Mouse (Mus musculus): ENCODE results near the gene Abcc8. TPM values are rescaled to one million over a fixed set of nuclear protein-coding genes. Genes with fewer than 3 reads are reported as not detected.

Abcc8 gene
- polyA plus RNA-seq, 1 experiment from 2014 or later = 0.49 TPM

GRCm38 (mm10) chr7:46128196-46128595 is 51.6 kb downstream of the Abcc8 start:
- WGBS = 64% methylated on average over 7 of the region's 7 CpGs
- H3K27ac ChIP-seq (ENCODE audit: low read depth, low read length) = no peak overlapping the region
- peaks cover 2% of the 10 kb centered on the region; the same call in 1 of the 2 replicates for H3K4me1 ChIP-seq (ENCODE audit: control insufficient read depth, insufficient read depth, low read length)

GRCm38 (mm10) chr7:46125340-46125739 is 54.5 kb downstream of the Abcc8 start:
- H3K4me1 ChIP-seq (ENCODE audit: control insufficient read depth, insufficient read depth, low read length) = no peaks in the 10 kb centered on the region
- H3K27ac ChIP-seq (ENCODE audit: low read depth, low read length) = no peak overlapping the region
- H3K36me3 ChIP-seq (ENCODE audit: control insufficient read depth, insufficient read depth, low read length) = no peaks in the 10 kb centered on the region
- ATAC-seq (ENCODE audit: low FRiP score) (no peak), DNase-seq (ENCODE audit: low spot score, missing footprints) (no peak)
- H3K4me2 ChIP-seq = no peak overlapping the region
- H3K4me3 ChIP-seq (ENCODE audit: low read depth, low read length) = no peak overlapping the region
- H3K9ac ChIP-seq (ENCODE audit: low read length) = no peak overlapping the region
- 81% methylated on average over 11 of the region's 11 CpGs for WGBS
- H3K9me3 ChIP-seq (ENCODE audit: control insufficient read depth, low read length) = no peaks in the 10 kb centered on the region
- no peaks in the 10 kb centered on the region; the same call in 1 of the 2 replicates for H3K27me3 ChIP-seq (ENCODE audit: control insufficient read depth, insufficient read depth, low read length)

More at GRCm38 (mm10) chr7:46128196-46128595, 51.6 kb downstream of the Abcc8 start:
- Histone ChIP-seq H3K36me3 (ENCODE audit: control insufficient read depth, insufficient read depth, low read length) (no peaks in the 10 kb centered on the region), H3K9ac (ENCODE audit: low read length) (no peak overlapping the region), H3K4me2 (no peak overlapping the region), H3K4me3 (ENCODE audit: low read depth, low read length) (no peak overlapping the region), H3K27me3 (ENCODE audit: control insufficient read depth, insufficient read depth, low read length) (no peaks in the 10 kb centered on the region; the same call in 1 of the 2 replicates), H3K9me3 (ENCODE audit: control insufficient read depth, low read length) (no peaks in the 10 kb centered on the region)
- no peak for DNase-seq (ENCODE audit: low spot score, missing footprints)
- 0 out of 2 replicates have a peak, but pooled peaks have one; percentile 58 for ATAC-seq (ENCODE audit: low FRiP score)

- H3K9ac ChIP-seq (ENCODE audit: low read length) = no peak overlapping the region
- no peak for DNase-seq (ENCODE audit: low spot score, missing footprints)
- no peak overlapping the region for H3K4me2 ChIP-seq
- no peak overlapping the region for H3K27ac ChIP-seq (ENCODE audit: low read depth, low read length)
- 76% methylated on average over 6 of the region's 6 CpGs for WGBS
- H3K27me3 ChIP-seq (ENCODE audit: control insufficient read depth, insufficient read depth, low read length) = no peaks in the 10 kb centered on the region
- H3K36me3 ChIP-seq (ENCODE audit: control insufficient read depth, insufficient read depth, low read length) = no peaks in the 10 kb centered on the region
- H3K4me1 ChIP-seq (ENCODE audit: control insufficient read depth, insufficient read depth, low read length) = no peaks in the 10 kb centered on the region
- no peak overlapping the region for H3K4me3 ChIP-seq (ENCODE audit: low read depth, low read length)
- no peaks in the 10 kb centered on the region for H3K9me3 ChIP-seq (ENCODE audit: control insufficient read depth, low read length)
- no peak for ATAC-seq (ENCODE audit: low FRiP score)
These were observed 55.4 kb downstream of the Abcc8 start for GRCm38 (mm10) chr7:46124460-46124859.

- Histone ChIP-seq H3K36me3 (ENCODE audit: control insufficient read depth, insufficient read depth, low read length) (no peaks in the 10 kb centered on the region), H3K9me3 (ENCODE audit: control insufficient read depth, low read length) (no peaks in the 10 kb centered on the region), H3K27me3 (ENCODE audit: control insufficient read depth, insufficient read depth, low read length) (no peaks in the 10 kb centered on the region), H3K9ac (ENCODE audit: low read length) (no peak overlapping the region), H3K4me1 (ENCODE audit: control insufficient read depth, insufficient read depth, low read length) (no peaks in the 10 kb centered on the region), H3K4me2 (no peak overlapping the region), H3K27ac (ENCODE audit: low read depth, low read length) (no peak overlapping the region), H3K4me3 (ENCODE audit: low read depth, low read length) (no peak overlapping the region)
- DNase-seq (ENCODE audit: low spot score, missing footprints) = no peak
- peak; percentile 79 for ATAC-seq (ENCODE audit: low FRiP score)
- WGBS = 75% methylated on average over 4 of the region's 4 CpGs
These were observed 56.9 kb downstream of the Abcc8 start for GRCm38 (mm10) chr7:46122964-46123363.

- no peaks in the 10 kb centered on the region for H3K27me3 ChIP-seq (ENCODE audit: control insufficient read depth, insufficient read depth, low read length)
- H3K9ac ChIP-seq (ENCODE audit: low read length) = no peak overlapping the region
- H3K27ac ChIP-seq (ENCODE audit: low read depth, low read length) = no peak overlapping the region
- 92% methylated on average over 16 of the region's 16 CpGs for WGBS
- H3K4me3 ChIP-seq (ENCODE audit: low read depth, low read length) = no peak overlapping the region
- peaks cover 2% of the 10 kb centered on the region; the same call in 1 of the 2 replicates for H3K4me1 ChIP-seq (ENCODE audit: control insufficient read depth, insufficient read depth, low read length)
- H3K36me3 ChIP-seq (ENCODE audit: control insufficient read depth, insufficient read depth, low read length) = no peaks in the 10 kb centered on the region
- H3K9me3 ChIP-seq (ENCODE audit: control insufficient read depth, low read length) = no peaks in the 10 kb centered on the region
- no peak overlapping the region for H3K4me2 ChIP-seq
- no peak for DNase-seq (ENCODE audit: low spot score, missing footprints)
- no peak for ATAC-seq (ENCODE audit: low FRiP score)
These were observed 62.8 kb downstream of the Abcc8 start for GRCm38 (mm10) chr7:46117035-46117434.

- WGBS = 72% methylated on average over 10 of the region's 10 CpGs
- no peak overlapping the region for H3K27ac ChIP-seq (ENCODE audit: low read depth, low read length)
- no peak overlapping the region for H3K4me2 ChIP-seq
- H3K27me3 ChIP-seq (ENCODE audit: control insufficient read depth, insufficient read depth, low read length) = no peaks in the 10 kb centered on the region
- peaks cover 2% of the 10 kb centered on the region; the same call in 1 of the 2 replicates for H3K4me1 ChIP-seq (ENCODE audit: control insufficient read depth, insufficient read depth, low read length)
- DNase-seq (ENCODE audit: low spot score, missing footprints) (no peak), ATAC-seq (ENCODE audit: low FRiP score) (no peak)
- H3K36me3 ChIP-seq (ENCODE audit: control insufficient read depth, insufficient read depth, low read length) = no peaks in the 10 kb centered on the region
- no peak overlapping the region for H3K9ac ChIP-seq (ENCODE audit: low read length)
- H3K4me3 ChIP-seq (ENCODE audit: low read depth, low read length) = no peak overlapping the region
- no peaks in the 10 kb centered on the region for H3K9me3 ChIP-seq (ENCODE audit: control insufficient read depth, low read length)
These were observed 63.7 kb downstream of the Abcc8 start for GRCm38 (mm10) chr7:46116118-46116581.

GRCm38 (mm10) chr7:46113435-46113834 is 66.4 kb downstream of the Abcc8 start:
- H3K4me2 ChIP-seq = no peak overlapping the region
- H3K4me1 ChIP-seq (ENCODE audit: control insufficient read depth, insufficient read depth, low read length) = peaks cover 2% of the 10 kb centered on the region; the same call in 1 of the 2 replicates
- 69% methylated on average over 3 of the region's 3 CpGs for WGBS
- no peaks in the 10 kb centered on the region for H3K36me3 ChIP-seq (ENCODE audit: control insufficient read depth, insufficient read depth, low read length)
- H3K27me3 ChIP-seq (ENCODE audit: control insufficient read depth, insufficient read depth, low read length) = no peaks in the 10 kb centered on the region
- H3K27ac ChIP-seq (ENCODE audit: low read depth, low read length) = no peak overlapping the region
- DNase-seq (ENCODE audit: low spot score, missing footprints) = no peak
- no peak overlapping the region for H3K4me3 ChIP-seq (ENCODE audit: low read depth, low read length)
- H3K9me3 ChIP-seq (ENCODE audit: control insufficient read depth, low read length) = no peaks in the 10 kb centered on the region
- no peak for ATAC-seq (ENCODE audit: low FRiP score)
- H3K9ac ChIP-seq (ENCODE audit: low read length) = no peak overlapping the region

GRCm38 (mm10) chr7:46111938-46112337 is 67.9 kb downstream of the Abcc8 start:
- Histone ChIP-seq H3K27me3 (ENCODE audit: control insufficient read depth, insufficient read depth, low read length) (no peaks in the 10 kb centered on the region), H3K36me3 (ENCODE audit: control insufficient read depth, insufficient read depth, low read length) (no peaks in the 10 kb centered on the region), H3K4me1 (ENCODE audit: control insufficient read depth, insufficient read depth, low read length) (peaks cover 2% of the 10 kb centered on the region; the same call in 1 of the 2 replicates), H3K9ac (ENCODE audit: low read length) (no peak overlapping the region), H3K4me3 (ENCODE audit: low read depth, low read length) (no peak overlapping the region), H3K27ac (ENCODE audit: low read depth, low read length) (no peak overlapping the region), H3K9me3 (ENCODE audit: control insufficient read depth, low read length) (no peaks in the 10 kb centered on the region), H3K4me2 (no peak overlapping the region)
- no peak for DNase-seq (ENCODE audit: low spot score, missing footprints)
- WGBS = 85% methylated on average over 6 of the region's 6 CpGs
- no peak for ATAC-seq (ENCODE audit: low FRiP score)

- Histone ChIP-seq H3K4me3 (ENCODE audit: low read depth, low read length) (no peak overlapping the region), H3K27ac (ENCODE audit: low read depth, low read length) (no peak overlapping the region), H3K36me3 (ENCODE audit: control insufficient read depth, insufficient read depth, low read length) (no peaks in the 10 kb centered on the region), H3K9ac (ENCODE audit: low read length) (no peak overlapping the region), H3K27me3 (ENCODE audit: control insufficient read depth, insufficient read depth, low read length) (no peaks in the 10 kb centered on the region), H3K9me3 (ENCODE audit: control insufficient read depth, low read length) (no peaks in the 10 kb centered on the region), H3K4me2 (no peak overlapping the region), H3K4me1 (ENCODE audit: control insufficient read depth, insufficient read depth, low read length) (peaks cover 2% of the 10 kb centered on the region; the same call in 1 of the 2 replicates)
- no peak for ATAC-seq (ENCODE audit: low FRiP score)
- WGBS = 89% methylated on average over 15 of the region's 15 CpGs
- DNase-seq (ENCODE audit: low spot score, missing footprints) = no peak
These were observed 68.5 kb downstream of the Abcc8 start for GRCm38 (mm10) chr7:46111212-46111817.

Data from midbrain, embryonic 11.5 days (tissue).